Mouse (Mus musculus) lung, postnatal 0 days (tissue): ENCODE results near the gene Trmt2b.

Experiments
- CTCF ChIP-seq: IDR thresholded peaks from 2 replicates; pipeline ENCODE4 v1.5.1; 2016; ENCODE audit warnings: antibody characterized with exemption, mild to moderate bottlenecking
- EP300 ChIP-seq: IDR thresholded peaks from 2 replicates; pipeline ENCODE4 v1.6.1; 2016; ENCODE audit warnings: antibody characterized with exemption, mild to moderate bottlenecking, control low read depth

DNA sequence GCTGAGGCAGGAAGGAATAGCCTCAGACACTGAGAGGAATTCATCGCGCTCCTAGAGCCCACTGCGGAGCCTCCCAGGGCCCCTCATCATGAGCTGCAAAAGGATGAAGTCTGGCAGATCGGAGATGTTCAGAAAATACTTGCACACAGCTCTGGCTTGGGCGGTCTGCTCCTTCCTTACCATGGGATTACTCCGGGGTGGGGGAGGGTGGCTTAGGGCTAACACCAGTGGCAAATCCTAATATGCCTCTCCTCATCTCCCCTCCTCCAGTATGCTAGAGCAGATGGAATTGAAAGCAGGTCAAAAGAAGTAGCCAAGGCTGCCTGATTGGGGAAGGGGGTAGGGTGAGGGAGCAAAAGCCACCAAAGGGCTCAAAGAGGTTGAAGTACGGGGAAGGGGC is 20.0 kb upstream of the Trmt2b start:
- TF ChIP-seq CTCF, result no peak
- TF ChIP-seq EP300, result no peak
